Mouse (Mus musculus): ENCODE results near the gene Rbbp4.
A peak's percentile ranks its signal among the peaks of the same experiment; 100 is the strongest.

Rbbp4 gene

GRCm38 (mm10) chr4:129353176-129353575 lies 18.0 kb upstream of the Rbbp4 start:
- no peak for DNase-seq (ENCODE audit: low read depth, low spot score)

DNA sequence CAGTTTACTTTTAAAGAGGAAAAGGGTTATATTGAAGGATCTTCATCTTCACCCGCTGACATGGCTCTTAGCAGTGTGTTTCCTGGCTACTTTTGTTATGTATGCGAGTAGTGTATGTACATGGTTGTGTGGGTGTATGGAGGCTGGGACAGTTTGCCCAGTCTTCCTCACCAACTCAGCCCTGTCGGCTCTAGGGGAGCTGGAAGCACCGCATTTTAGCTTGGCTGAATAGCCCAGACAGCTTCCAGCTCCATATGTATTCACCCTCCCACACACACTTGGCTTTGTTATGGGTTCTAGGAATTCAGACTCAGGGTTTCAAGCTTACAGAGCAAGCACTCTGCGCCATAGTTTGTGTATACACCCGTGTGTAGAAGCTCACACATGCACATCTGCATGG lies 15.9 kb upstream of the Rbbp4 start:
- no peak for DNase-seq (ENCODE audit: low read depth, low spot score)

GRCm38 (mm10) chr4:129350644-129351043 lies 15.5 kb upstream of the Rbbp4 start:
- peak; percentile 80 for DNase-seq (ENCODE audit: low read depth, low spot score)

GRCm38 (mm10) chr4:129346481-129347154 lies 11.4 kb upstream of the Rbbp4 start:
- no peak for DNase-seq (ENCODE audit: low read depth, low spot score)

DNA sequence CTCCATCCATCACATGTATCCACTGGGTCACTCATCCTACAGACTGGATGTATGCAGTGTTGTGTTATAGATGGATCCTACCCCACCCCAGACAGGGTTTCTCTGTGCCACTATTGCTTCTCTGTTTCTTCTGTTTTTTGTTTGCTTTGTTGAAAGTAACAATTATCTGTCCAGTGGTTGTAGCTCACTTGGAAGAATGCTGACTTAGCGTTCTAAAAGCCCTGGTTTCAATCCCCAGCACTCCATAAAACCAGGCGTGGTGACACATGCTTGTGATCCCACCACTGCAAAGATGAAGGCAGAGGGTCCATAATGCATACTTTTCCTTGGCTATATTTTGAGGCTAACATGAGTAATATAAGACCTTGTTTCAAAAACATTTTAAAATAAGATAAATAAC lies 7.5 kb upstream of the Rbbp4 start:
- no peak for DNase-seq (ENCODE audit: low read depth, low spot score)

DNA sequence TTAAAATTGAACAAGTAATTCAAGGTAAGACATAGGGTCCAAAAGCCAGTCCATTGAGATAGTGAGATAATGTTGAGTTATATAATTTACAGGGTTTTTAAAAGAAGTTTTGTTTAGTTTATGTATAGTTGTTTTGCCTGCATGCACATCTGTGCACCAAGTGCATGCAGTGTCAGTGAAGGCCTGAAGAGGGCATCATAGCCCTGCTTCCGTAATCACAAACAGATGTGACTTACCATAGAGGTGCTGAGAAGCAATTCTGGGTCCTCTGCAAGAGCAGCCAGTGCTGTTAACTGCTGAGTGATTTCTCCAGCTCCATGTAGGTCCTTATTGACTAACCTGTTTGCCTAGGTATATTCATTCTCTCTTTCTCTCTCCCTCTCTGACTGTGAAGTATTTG lies 6.7 kb upstream of the Rbbp4 start:
- DNase-seq (ENCODE audit: low read depth, low spot score), result peak; percentile 41

DNA sequence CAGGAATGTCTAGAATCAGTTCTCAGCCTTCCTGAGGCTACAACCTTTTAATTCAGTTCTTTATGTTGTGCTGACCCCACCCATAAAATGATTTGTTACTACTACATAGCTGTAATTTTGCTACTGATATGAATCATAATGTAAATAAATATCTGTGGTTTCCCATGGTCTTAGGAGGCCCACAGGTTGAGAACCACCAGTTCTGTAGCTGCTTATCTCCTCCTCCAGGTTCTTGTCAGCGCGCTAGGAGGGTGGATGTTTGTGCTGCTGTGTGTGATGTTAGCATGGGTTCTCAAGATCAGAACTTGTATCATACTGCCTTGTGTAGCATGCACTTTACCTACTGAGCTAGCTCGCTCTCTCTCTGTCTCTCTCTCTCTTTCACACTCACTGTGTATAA lies 4.6 kb upstream of the Rbbp4 start:
- no peak for DNase-seq (ENCODE audit: low read depth, low spot score)

- DNase-seq (ENCODE audit: low read depth, low spot score), result peak; percentile 71
Measured at GRCm38 (mm10) chr4:129336291-129336690, 1.1 kb upstream of the Rbbp4 start.

DNA sequence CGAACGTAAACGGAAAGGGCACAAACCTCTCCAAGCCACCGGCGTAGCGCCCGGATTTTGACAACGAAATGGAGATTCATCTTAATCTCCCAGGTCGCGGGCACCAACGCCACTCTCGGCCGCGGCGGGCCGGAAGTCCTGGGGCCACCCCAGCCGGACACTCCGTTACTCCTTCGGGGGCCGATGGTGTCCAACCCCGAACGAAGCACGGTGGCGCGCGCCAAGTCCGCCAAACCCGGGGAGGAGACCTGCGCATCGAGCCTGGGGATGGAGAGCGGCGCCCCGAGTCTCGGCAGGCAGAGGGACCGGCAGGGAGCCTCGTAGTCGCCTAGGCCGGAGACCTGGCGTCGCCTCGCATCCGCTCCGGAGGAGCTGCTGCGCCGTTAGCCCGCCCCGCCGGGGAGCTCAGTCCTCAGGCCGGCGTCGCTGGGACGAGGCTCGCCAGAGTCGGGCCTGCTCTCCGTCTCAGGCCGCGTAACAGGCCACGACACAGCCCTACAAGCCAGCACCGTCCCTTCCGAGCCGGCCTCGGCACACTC lies 424 bp downstream of the Rbbp4 start:
- DNase-seq (ENCODE audit: low read depth, low spot score), result no peak

DNA sequence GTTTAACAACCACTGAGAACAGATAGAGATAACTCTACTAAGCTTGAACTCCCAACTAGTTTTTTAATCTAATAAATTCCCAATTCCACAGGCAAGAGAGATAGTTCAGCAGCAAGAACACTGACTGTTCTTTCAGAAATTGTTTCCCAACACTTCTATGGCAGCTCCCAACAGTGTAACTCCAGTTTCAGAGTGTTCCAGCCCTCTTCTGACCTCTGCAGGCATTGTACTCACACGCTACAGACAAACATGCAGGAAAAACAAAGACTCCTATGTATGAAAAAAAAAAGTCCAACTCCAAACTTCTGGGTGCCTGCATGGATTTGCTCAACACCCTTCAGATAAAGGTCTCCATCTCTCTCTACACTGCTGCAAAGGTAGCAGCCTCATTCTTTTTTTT lies 2.3 kb downstream of the Rbbp4 start:
- DNase-seq (ENCODE audit: low read depth, low spot score), result no peak

DNA sequence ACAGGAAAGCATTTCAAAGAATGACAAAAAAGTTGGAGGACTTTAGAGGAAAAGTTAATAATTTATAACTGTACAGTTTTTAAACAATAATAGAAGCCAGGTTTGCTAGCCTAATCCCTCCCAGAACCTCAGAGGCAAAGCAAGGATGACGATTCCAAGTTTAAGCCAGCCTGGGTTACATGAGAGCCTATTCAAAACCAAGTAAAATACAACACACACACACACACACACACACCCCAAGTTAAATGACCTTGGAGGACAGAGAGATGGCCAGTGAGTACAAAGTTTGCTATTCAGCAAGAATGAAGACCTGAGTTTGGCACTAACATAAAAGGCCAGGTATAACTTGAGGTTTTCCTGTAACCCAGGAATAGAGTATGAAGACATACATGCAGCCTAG lies 9.0 kb downstream of the Rbbp4 start:
- DNase-seq (ENCODE audit: low read depth, low spot score), result no peak

GRCm38 (mm10) chr4:129324756-129325155 lies 10.4 kb downstream of the Rbbp4 start:
- DNase-seq (ENCODE audit: low read depth, low spot score), result no peak

DNA sequence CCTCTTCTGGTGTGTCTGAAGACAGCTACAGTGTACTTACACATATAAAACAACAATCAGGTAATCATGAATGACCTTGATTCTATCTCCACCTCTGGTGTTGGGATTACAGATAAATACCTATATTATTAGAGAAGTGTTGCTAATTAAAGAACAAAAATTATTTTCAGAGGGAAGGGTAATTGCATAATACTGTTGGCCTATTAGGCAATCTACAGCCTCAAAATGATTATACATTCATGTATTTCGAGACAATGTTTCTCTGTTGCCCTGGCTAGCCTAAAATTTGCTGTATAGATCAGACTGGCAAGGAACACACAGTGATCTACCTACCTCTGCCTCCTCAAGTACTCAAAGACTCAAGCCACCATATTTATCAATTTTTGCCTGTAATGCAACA lies 11.7 kb downstream of the Rbbp4 start:
- DNase-seq (ENCODE audit: low read depth, low spot score), result no peak

GRCm38 (mm10) chr4:129322042-129322441 lies 13.1 kb downstream of the Rbbp4 start:
- no peak for DNase-seq (ENCODE audit: low read depth, low spot score)

GRCm38 (mm10) chr4:129320876-129321275 lies 14.3 kb downstream of the Rbbp4 start:
- DNase-seq (ENCODE audit: low read depth, low spot score), result no peak

- no peak for DNase-seq (ENCODE audit: low read depth, low spot score)
Measured at GRCm38 (mm10) chr4:129313886-129314285, 21.3 kb downstream of the Rbbp4 start.

DNA sequence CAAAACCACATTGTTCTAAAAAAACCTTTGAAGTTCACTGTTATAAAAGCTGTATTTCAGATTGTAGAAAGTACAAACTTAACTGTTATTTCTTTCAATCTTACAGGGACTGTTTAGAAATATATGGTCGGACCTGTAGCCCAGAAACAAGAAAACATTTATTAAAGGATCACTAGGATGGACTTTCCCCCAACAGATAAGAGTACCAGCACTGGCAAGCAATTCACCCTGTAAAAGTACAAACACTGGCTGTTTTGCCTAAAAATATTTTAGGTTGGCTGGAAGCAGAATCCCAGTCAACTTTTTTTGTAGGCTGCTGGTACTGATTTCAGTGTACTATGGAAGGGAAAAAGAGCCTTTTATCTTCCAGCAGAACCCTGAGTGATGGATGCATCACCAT lies 27.2 kb downstream of the Rbbp4 start:
- no peak for DNase-seq (ENCODE audit: low read depth, low spot score)

- DNase-seq (ENCODE audit: low read depth, low spot score), result no peak
Measured at GRCm38 (mm10) chr4:129304306-129304705, 30.9 kb downstream of the Rbbp4 start.

DNA sequence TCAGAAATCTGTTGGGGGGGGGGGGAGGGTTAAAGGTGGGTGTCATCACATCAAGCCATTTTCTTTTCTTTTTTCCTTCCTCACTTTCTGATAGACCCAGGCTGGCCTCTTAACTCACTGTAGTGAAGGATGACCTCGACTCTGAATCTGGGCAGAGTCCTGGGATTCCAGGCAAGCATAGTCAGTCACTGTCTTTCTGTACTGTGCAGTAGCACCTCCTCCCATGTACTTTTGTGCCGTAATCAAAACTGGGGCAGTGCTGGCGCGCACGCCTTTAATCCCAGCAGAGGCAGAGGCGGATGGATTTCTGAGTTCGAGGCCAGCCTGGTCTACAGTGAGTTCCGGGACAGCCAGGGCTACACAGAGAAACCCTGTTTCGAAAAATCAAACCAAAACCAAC lies 31.4 kb downstream of the Rbbp4 start:
- no peak for DNase-seq (ENCODE audit: low read depth, low spot score)

GRCm38 (mm10) chr4:129303401-129303800 lies 31.8 kb downstream of the Rbbp4 start:
- DNase-seq (ENCODE audit: low read depth, low spot score), result no peak

DNA sequence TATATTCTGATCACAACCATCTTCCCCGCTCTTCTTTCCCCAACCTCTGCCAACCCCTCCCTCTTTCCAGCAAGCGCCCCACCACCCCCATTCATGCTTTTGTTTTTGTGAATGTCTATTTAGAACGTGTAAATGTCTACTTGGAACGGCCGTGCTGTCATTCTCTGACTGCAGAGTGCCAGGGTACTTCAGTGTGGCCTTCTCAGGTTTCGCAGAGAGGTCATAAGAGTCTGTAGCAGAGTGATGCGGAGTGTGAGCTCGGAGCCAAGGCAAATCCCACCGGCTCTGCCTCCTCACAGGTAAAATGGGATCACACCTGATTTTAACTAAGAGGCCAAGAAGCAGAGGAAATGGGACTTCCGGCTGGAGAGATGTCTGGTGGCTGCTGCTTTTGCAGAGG lies 36.0 kb downstream of the Rbbp4 start:
- no peak for DNase-seq (ENCODE audit: low read depth, low spot score)

DNA sequence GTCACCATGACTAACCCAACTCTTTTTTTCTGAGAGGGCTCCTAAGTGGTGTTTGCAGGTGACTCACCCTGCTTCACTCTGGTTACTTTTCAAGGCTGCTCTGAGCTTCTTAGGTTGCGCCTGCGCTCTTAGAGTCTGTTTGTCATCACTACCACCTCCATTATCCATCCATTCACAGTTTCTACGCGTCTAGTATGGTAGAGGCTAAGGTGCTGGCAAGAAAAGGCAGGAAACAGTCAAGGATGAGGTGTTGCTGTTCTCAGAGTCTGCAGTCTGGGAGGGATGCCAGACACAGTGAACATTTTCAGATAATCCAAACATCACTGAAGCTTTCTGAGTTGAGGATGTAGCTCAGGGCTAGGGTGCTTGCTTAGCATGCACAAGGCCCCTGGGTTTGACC lies 37.4 kb downstream of the Rbbp4 start:
- DNase-seq (ENCODE audit: low read depth, low spot score), result no peak

- DNase-seq (ENCODE audit: low read depth, low spot score), result no peak
Measured at GRCm38 (mm10) chr4:129296066-129296465, 39.1 kb downstream of the Rbbp4 start.

- no peak for DNase-seq (ENCODE audit: low read depth, low spot score)
Measured at GRCm38 (mm10) chr4:129295188-129295587, 40.0 kb downstream of the Rbbp4 start.

Measured in A20 (cell line).